Mouse (Mus musculus): ENCODE data around the gene Pid1. TPM values are rescaled to one million over a fixed set of nuclear protein-coding genes. Genes with fewer than 3 reads are reported as not detected.

The Pid1 gene
- polyA plus RNA-seq, 1 experiment from 2014 or later = 15.8 TPM

DNA sequence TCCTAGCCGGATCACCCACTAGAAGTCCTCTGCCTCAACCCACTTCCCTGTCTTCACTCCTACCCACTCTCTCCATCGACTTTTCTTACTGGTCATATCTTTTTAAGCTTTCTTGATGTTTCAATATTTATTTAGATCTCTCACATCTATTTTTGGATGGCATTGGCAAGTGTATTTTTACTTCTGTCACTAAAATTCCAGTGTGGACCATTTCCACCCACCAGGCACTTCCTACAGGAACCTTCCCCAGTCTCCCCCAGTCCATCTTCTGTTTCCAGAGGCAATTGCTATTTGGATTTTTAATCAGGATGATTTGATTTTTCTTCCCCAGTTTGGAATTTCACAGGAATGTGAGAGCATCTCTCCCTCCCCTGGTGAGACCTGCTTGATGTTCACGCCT, 2.6 kb upstream of the Pid1 start:
- no peaks in the 10 kb centered on the region for H3K4me1 ChIP-seq (replicated peaks; ENCODE audit: control insufficient read depth, insufficient read depth)
- H3K9ac ChIP-seq (ENCODE audit: low read length) = no peak overlapping the region
- 69% methylated on average over 3 of the region's 3 CpGs for WGBS
- no peaks in the 10 kb centered on the region for H3K36me3 ChIP-seq (ENCODE audit: control insufficient read depth, insufficient read depth, low read length)
- no peaks in the 10 kb centered on the region for H3K27me3 ChIP-seq (ENCODE audit: control insufficient read depth, insufficient read depth, low read length)
- H3K27ac ChIP-seq (replicated peaks) = no peak overlapping the region
- DNase-seq (ENCODE audit: low spot score) (no peak), ATAC-seq (ENCODE audit: low FRiP score, low TSS enrichment) (no peak)
- H3K4me3 ChIP-seq (ENCODE audit: low read depth, low read length) = no peak overlapping the region
- no peaks in the 10 kb centered on the region for H3K9me3 ChIP-seq (ENCODE audit: control insufficient read depth, low read length)
- no peak for TF ChIP-seq EP300 (optimal IDR thresholded peaks at IDR 0.05)
- TF ChIP-seq CTCF (IDR thresholded peaks at IDR 0.05; ENCODE audit: low read depth) = no peak
- H3K4me2 ChIP-seq (replicated peaks; ENCODE audit: low read depth) = no peak overlapping the region

- no peak overlapping the region for H3K4me2 ChIP-seq (replicated peaks; ENCODE audit: low read depth)
- no peak overlapping the region for H3K4me3 ChIP-seq (ENCODE audit: low read depth, low read length)
- no peaks in the 10 kb centered on the region for H3K36me3 ChIP-seq (ENCODE audit: control insufficient read depth, insufficient read depth, low read length)
- no peaks in the 10 kb centered on the region for H3K27me3 ChIP-seq (ENCODE audit: control insufficient read depth, insufficient read depth, low read length)
- no peak for DNase-seq (ENCODE audit: low spot score)
- H3K27ac ChIP-seq (replicated peaks) = no peak overlapping the region
- no peaks in the 10 kb centered on the region for H3K9me3 ChIP-seq (ENCODE audit: control insufficient read depth, low read length)
- no peaks in the 10 kb centered on the region for H3K4me1 ChIP-seq (replicated peaks; ENCODE audit: control insufficient read depth, insufficient read depth)
- WGBS = 75% methylated on average over 7 of the region's 7 CpGs
- no peak for ATAC-seq (ENCODE audit: low FRiP score, low TSS enrichment)
- TF ChIP-seq CTCF (IDR thresholded peaks at IDR 0.05; ENCODE audit: low read depth) (no peak), EP300 (optimal IDR thresholded peaks at IDR 0.05) (no peak)
- H3K9ac ChIP-seq (ENCODE audit: low read length) = no peak overlapping the region
Measured at GRCm38 (mm10) chr1:84362709-84363617, 1.0 kb downstream of the Pid1 start.

DNA sequence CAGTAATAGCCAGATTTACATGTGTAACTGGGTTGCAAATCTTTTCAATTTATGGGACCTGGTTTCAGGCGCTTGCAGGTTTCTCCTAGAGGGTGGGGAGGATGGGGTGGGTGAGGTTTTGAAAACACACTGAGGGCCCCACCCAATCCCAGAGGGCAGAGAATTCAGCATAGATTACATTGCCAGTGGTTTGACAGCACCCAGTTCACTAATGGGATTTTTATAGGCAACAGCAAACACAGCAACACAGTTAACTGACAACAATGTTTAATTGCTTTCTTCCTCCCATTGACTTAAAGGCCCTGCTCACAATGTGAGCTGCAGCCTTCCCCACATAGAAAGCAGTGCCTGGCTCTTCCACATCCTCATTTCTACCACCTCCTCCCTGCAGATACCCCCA, 1.8 kb downstream of the Pid1 start:
- Histone ChIP-seq H3K4me2 (replicated peaks; ENCODE audit: low read depth) (no peak overlapping the region), H3K9me3 (ENCODE audit: control insufficient read depth, low read length) (no peaks in the 10 kb centered on the region), H3K27ac (replicated peaks) (no peak overlapping the region), H3K9ac (ENCODE audit: low read length) (no peak overlapping the region), H3K27me3 (ENCODE audit: control insufficient read depth, insufficient read depth, low read length) (no peaks in the 10 kb centered on the region), H3K4me3 (ENCODE audit: low read depth, low read length) (no peak overlapping the region), H3K4me1 (replicated peaks; ENCODE audit: control insufficient read depth, insufficient read depth) (no peaks in the 10 kb centered on the region), H3K36me3 (ENCODE audit: control insufficient read depth, insufficient read depth, low read length) (no peaks in the 10 kb centered on the region)
- no peak for ATAC-seq (ENCODE audit: low FRiP score, low TSS enrichment)
- TF ChIP-seq CTCF (IDR thresholded peaks at IDR 0.05; ENCODE audit: low read depth) (no peak), EP300 (optimal IDR thresholded peaks at IDR 0.05) (no peak)
- WGBS = 37% methylated on average over 1 of the region's 1 CpGs
- no peak for DNase-seq (ENCODE audit: low spot score)

- Histone ChIP-seq H3K9ac (ENCODE audit: low read length) (no peak overlapping the region), H3K9me3 (ENCODE audit: control insufficient read depth, low read length) (no peaks in the 10 kb centered on the region), H3K4me3 (ENCODE audit: low read depth, low read length) (no peak overlapping the region), H3K27me3 (ENCODE audit: control insufficient read depth, insufficient read depth, low read length) (no peaks in the 10 kb centered on the region), H3K4me1 (replicated peaks; ENCODE audit: control insufficient read depth, insufficient read depth) (no peaks in the 10 kb centered on the region), H3K27ac (replicated peaks) (no peak overlapping the region), H3K4me2 (replicated peaks; ENCODE audit: low read depth) (no peak overlapping the region), H3K36me3 (ENCODE audit: control insufficient read depth, insufficient read depth, low read length) (no peaks in the 10 kb centered on the region)
- WGBS = 49% methylated on average over 3 of the region's 3 CpGs
- ATAC-seq (ENCODE audit: low FRiP score, low TSS enrichment) (peak; percentile 51; the same call in 1 of the 2 replicates), DNase-seq (ENCODE audit: low spot score) (no peak)
- no peak for TF ChIP-seq EP300 (optimal IDR thresholded peaks at IDR 0.05)
Measured at GRCm38 (mm10) chr1:84361389-84361788, 2.6 kb downstream of the Pid1 start.

- Histone ChIP-seq H3K27me3 (ENCODE audit: control insufficient read depth, insufficient read depth, low read length) (no peaks in the 10 kb centered on the region), H3K9me3 (ENCODE audit: control insufficient read depth, low read length) (no peaks in the 10 kb centered on the region), H3K4me2 (replicated peaks; ENCODE audit: low read depth) (no peak overlapping the region), H3K36me3 (ENCODE audit: control insufficient read depth, insufficient read depth, low read length) (no peaks in the 10 kb centered on the region), H3K4me1 (replicated peaks; ENCODE audit: control insufficient read depth, insufficient read depth) (no peaks in the 10 kb centered on the region), H3K9ac (ENCODE audit: low read length) (no peak overlapping the region), H3K27ac (replicated peaks) (no peak overlapping the region), H3K4me3 (ENCODE audit: low read depth, low read length) (no peak overlapping the region)
- ATAC-seq (ENCODE audit: low FRiP score, low TSS enrichment) (0 out of 2 replicates have a peak, but pooled peaks have one; percentile 40), DNase-seq (ENCODE audit: low spot score) (no peak)
- WGBS = 78% methylated on average over 6 of the region's 6 CpGs
- no peak for TF ChIP-seq EP300 (optimal IDR thresholded peaks at IDR 0.05)
- no peak for TF ChIP-seq CTCF (IDR thresholded peaks at IDR 0.05; ENCODE audit: low read depth)
Measured at GRCm38 (mm10) chr1:84359611-84360500, 4.1 kb downstream of the Pid1 start.

Data from stomach, postnatal 0 days (tissue).